Mouse (Mus musculus) heart, embryonic 14.5 days (tissue): ENCODE data around the gene Akap12. TPM values are rescaled to one million over a fixed set of nuclear protein-coding genes. Genes with fewer than 3 reads are reported as not detected.
A peak's percentile ranks its signal among the peaks of the same experiment; 100 is the strongest.

Source experiments
- ATAC-seq: fragments of 200-750 bp; cut with Nextera tagmentation; 2 replicates; pipeline ENCODE4 v1.8.0; 2017; ENCODE audit warnings: low read depth, moderate TSS enrichment; ENCODE audit not compliant: insufficient number of reproducible peaks, insufficient read depth, low FRiP score
- H3K27ac ChIP-seq, 2 experiments: fragments of 200-500 bp in 1 of 2; fragments of 300-500 bp in 1 of 2; sonication (generic) in 1 of 2; replicated peaks in 1 of 2; 2 replicates each; pipeline ENCODE4 v1.5.1; 2012 to 2014; ENCODE audit warnings: low read depth in 2 of 2, low read length in 2 of 2, control low read depth in 1 of 2, mild to moderate bottlenecking in 1 of 2, mixed read lengths in 1 of 2; ENCODE audit not compliant: control insufficient read depth in 1 of 2, insufficient read depth in 1 of 2
- H3K27me3 ChIP-seq: fragments of 300-500 bp; sonication (generic); 2 replicates; pipeline ENCODE4 v1.6.1; 2014; ENCODE audit warnings: mild to moderate bottlenecking, low read length, control low read depth; ENCODE audit not compliant: control insufficient read depth, insufficient read depth
- H3K36me3 ChIP-seq: fragments of 300-500 bp; sonication (generic); 2 replicates; pipeline ENCODE4 v1.6.1; 2014; ENCODE audit warnings: mild to moderate bottlenecking, control low read depth, low read length, mixed read lengths; ENCODE audit not compliant: control insufficient read depth, insufficient read depth
- H3K4me1 ChIP-seq, 2 experiments: fragments of 200-500 bp in 1 of 2; fragments of 300-500 bp in 1 of 2; sonication (generic) in 1 of 2; 2 replicates each; pipeline ENCODE4 v1.6.1; 2012 to 2014; ENCODE audit warnings: low read length in 2 of 2, control low read depth in 1 of 2, mixed read lengths in 1 of 2; ENCODE audit not compliant: control insufficient read depth in 2 of 2, insufficient read depth in 2 of 2
- H3K4me2 ChIP-seq: fragments of 300-500 bp; sonication (generic); 2 replicates; pipeline ENCODE4 v1.6.1; 2014; ENCODE audit warnings: mild to moderate bottlenecking, low read length
- H3K4me3 ChIP-seq, 2 experiments: fragments of 200-500 bp in 1 of 2; fragments of 300-500 bp in 1 of 2; sonication (generic) in 1 of 2; 2 replicates each; pipeline ENCODE4 v1.5.1; 2012 to 2014; ENCODE audit warnings: low read length in 2 of 2, mild to moderate bottlenecking in 2 of 2, control low read depth in 1 of 2, low read depth in 1 of 2, moderate library complexity in 1 of 2; ENCODE audit not compliant: control insufficient read depth in 1 of 2, insufficient read depth in 1 of 2
- H3K9ac ChIP-seq: fragments of 300-500 bp; sonication (generic); 2 replicates; pipeline ENCODE4 v1.6.1; 2014; ENCODE audit warnings: mild to moderate bottlenecking, low read length
- H3K9me3 ChIP-seq: fragments of 300-500 bp; sonication (generic); 2 replicates; pipeline ENCODE4 v1.6.1; 2016; ENCODE audit warnings: low read length, control low read depth; ENCODE audit not compliant: control insufficient read depth
- WGBS: fragments of 180-500 bp; shearing (Covaris S2); extraction: QIAGEN DNeasy Blood & Tissue Kit; methylation state at CpG from one replicate; pipeline ENCODE4 v1.1.7; 2014; 5-methylcytosine and 5-hydroxymethylcytosine counted together
- polyA plus RNA-seq: library from polyadenylated mRNA; unstranded; fragments of >200 nt; fragmentation: Nextera tagmentation; extraction: Ambion mirVana; gene quantifications from 2 replicates; pipeline ENCODE4 v1.2.1, GENCODE M21; 2014

Gene Akap12
- polyA plus RNA-seq, 1 experiment from 2014 or later = 34.7 TPM

DNA sequence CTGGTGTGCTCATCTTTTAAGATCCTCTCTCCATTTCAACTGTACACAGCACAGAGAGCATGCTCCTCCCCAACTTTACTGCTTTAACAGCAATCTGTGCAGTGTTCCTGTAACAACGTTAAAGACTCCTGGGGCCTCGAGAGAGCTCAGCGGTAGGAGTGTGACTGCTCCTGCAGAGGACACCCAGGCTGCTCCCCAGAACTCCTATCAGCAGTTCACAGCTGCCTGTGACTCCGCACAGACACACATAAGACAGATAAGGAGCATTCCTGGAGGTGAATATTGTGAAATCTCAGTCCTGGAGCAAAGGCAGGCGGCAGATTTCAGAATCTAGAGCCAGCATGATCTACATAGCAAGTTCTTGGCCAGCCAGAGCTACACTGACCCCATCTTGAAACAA, 139.3 kb downstream of the Akap12 start:
- peak; percentile 32; the same call in 1 of the 2 replicates for ATAC-seq
- no peak overlapping the region for H3K4me2 ChIP-seq
- no peak overlapping the region for H3K4me3 ChIP-seq
- H3K27me3 ChIP-seq = no peaks in the 10 kb centered on the region
- peaks cover 6 to 15% of the 10 kb centered on the region in 2 experiments; a peak in 3 of 4 replicates for H3K4me1 ChIP-seq
- 15% methylated on average over 5 of the region's 5 CpGs for WGBS
- no peaks in the 10 kb centered on the region for H3K9me3 ChIP-seq
- peaks cover 86% of the 10 kb centered on the region for H3K36me3 ChIP-seq
- H3K9ac ChIP-seq = 0 out of 2 replicates have a peak overlapping the region, but pooled peaks have one; percentile 3
- H3K27ac ChIP-seq = peak overlapping the region; percentile 35 to 54; a peak in 3 of 4 replicates

DNA sequence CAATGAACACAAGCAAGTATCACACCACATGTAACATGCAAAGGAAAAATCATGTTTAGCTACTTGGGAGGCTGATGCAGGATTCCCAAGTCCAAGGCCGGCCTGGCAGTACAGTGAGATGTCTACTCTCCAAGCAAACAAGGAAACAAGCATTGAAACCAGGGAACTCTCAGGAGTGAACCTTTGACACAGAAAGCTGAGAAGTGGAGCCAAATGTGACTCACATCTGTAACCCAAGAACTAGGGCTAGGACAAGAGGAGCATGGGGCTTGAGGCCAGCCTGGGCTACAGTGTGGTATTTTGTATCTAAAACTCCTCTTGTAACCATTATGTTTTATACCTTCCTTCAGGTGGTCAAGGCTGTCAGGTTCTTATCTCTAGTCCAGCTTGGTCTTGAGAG, 141.0 kb downstream of the Akap12 start:
- no peak for ATAC-seq
- H3K4me2 ChIP-seq = no peak overlapping the region
- WGBS = 89% methylated on average over 1 of the region's 1 CpGs
- H3K27me3 ChIP-seq = no peaks in the 10 kb centered on the region
- H3K4me1 ChIP-seq = peaks cover 6 to 15% of the 10 kb centered on the region in 2 experiments; a peak in 3 of 4 replicates
- no peaks in the 10 kb centered on the region for H3K9me3 ChIP-seq
- no peak overlapping the region for H3K9ac ChIP-seq
- no peak overlapping the region for H3K4me3 ChIP-seq
- no peak overlapping the region for H3K27ac ChIP-seq
- peaks cover 88% of the 10 kb centered on the region for H3K36me3 ChIP-seq

Other genes starting within 250 kb of the Akap12 start
- gene Zbtb2, start 121.7 kb downstream of the Akap12 start, polyA plus RNA-seq = 9.3 and 9.6 TPM in 2 replicates
- gene Rmnd1, start 166.0 kb downstream of the Akap12 start, polyA plus RNA-seq = 102 and 106 TPM in 2 replicates
- 13.9 and 16.8 TPM in 2 replicates for gene Armt1, start 166.1 kb downstream of the Akap12 start, polyA plus RNA-seq
- not detected in 2 replicates for gene Ccdc170, start 216.1 kb downstream of the Akap12 start, polyA plus RNA-seq